Mouse (Mus musculus): ENCODE measurements at regions not wholly inside any gene's neighbourhood (a gene's known extent, or its start where the extent isn't known, plus 50 kb on each side); places are given as distances from the start of the nearest gene placed in this dataset.

- DNase-seq (ENCODE audit: low spot score in 2 of 2), result no peak
Observed at GRCm38 (mm10) chr3:142976519-142977394, 95.0 kb upstream of the Pkn2 start.

GRCm38 (mm10) chr3:142975606-142976005 lies 93.8 kb upstream of the Pkn2 start:
- DNase-seq (ENCODE audit: low spot score in 2 of 2), result no peak

GRCm38 (mm10) chr3:142969501-142969900 lies 87.7 kb upstream of the Pkn2 start:
- DNase-seq (ENCODE audit: low spot score in 2 of 2), result no peak

- DNase-seq (ENCODE audit: low spot score in 2 of 2), result no peak
Observed at GRCm38 (mm10) chr3:142965604-142966003, 83.8 kb upstream of the Pkn2 start.

GRCm38 (mm10) chr3:142963818-142964372 lies 82.1 kb upstream of the Pkn2 start:
- no peak for DNase-seq (ENCODE audit: low spot score in 2 of 2)

GRCm38 (mm10) chr3:142957768-142958167 lies 76.0 kb upstream of the Pkn2 start:
- DNase-seq (ENCODE audit: low spot score in 2 of 2), result no peak

- DNase-seq (ENCODE audit: low spot score in 2 of 2), result peak; percentile 75
Observed at GRCm38 (mm10) chr3:142948771-142949170, 67.0 kb upstream of the Pkn2 start.

GRCm38 (mm10) chr3:142941319-142942024 lies 59.7 kb upstream of the Pkn2 start:
- no peak for DNase-seq (ENCODE audit: low spot score in 2 of 2)

GRCm38 (mm10) chr3:142940874-142941273 lies 59.1 kb upstream of the Pkn2 start:
- DNase-seq (ENCODE audit: low spot score in 2 of 2), result no peak

GRCm38 (mm10) chr3:142939773-142940172 lies 58.0 kb upstream of the Pkn2 start:
- DNase-seq (ENCODE audit: low spot score in 2 of 2), result no peak

- DNase-seq (ENCODE audit: low spot score in 2 of 2), result no peak
Observed at GRCm38 (mm10) chr3:142935949-142936348, 54.1 kb upstream of the Pkn2 start.

GRCm38 (mm10) chr3:142934326-142934725 lies 52.5 kb upstream of the Pkn2 start:
- DNase-seq (ENCODE audit: low spot score in 2 of 2), result no peak

GRCm38 (mm10) chr3:142933684-142934259 lies 52.0 kb upstream of the Pkn2 start:
- DNase-seq (ENCODE audit: low spot score in 2 of 2), result no peak

All from layer of hippocampus, postnatal 10 days (tissue).